Mouse (Mus musculus) ES-E14 (cell line): Measurements from ENCODE around the gene E130308A19Rik.

Source experiments
- MAFK ChIP-seq: IDR thresholded peaks from 2 replicates; pipeline ENCODE4 v1.6.1; 2014; ENCODE audit warnings: mild to moderate bottlenecking, low read depth, low read length, inconsistent platforms; ENCODE audit not compliant: insufficient read depth
- ZNF384 ChIP-seq: IDR thresholded peaks from 2 replicates; pipeline ENCODE4 v1.6.1; 2012; ENCODE audit warnings: low read depth, low read length, inconsistent platforms

DNA sequence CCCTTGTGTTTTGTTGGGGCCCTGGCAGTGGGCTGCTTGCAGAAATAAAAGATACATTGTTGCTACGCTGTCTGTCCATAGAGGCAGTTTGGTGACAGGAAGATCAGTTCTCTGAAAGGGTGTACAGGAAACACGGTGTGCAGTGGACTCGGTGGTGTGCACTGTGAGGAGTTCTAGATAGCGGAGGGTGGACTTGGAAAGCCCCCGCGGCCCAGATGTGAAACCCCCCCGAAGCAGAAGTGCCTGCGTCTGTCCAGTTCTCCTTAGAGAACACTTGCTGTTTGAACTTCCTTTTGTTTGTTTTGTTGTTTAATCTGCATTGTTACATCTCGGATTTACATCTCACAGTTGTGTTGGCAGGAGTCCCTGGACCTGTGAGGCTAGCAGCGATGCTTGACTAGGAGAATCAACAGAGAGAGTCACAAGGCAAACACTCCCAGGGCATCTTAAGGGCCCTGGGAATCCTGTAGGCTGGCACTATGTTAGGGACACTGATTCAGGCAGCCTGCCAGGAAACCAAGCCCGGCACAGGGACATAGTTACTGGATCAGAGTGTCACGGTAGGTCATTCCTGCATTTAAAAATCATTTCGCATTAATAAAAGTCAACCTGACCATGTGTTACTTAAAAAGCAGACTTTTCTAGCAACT is 127.6 kb downstream of the E130308A19Rik start:
- TF ChIP-seq MAFK = no peak
- TF ChIP-seq ZNF384 = no peak
